Mouse (Mus musculus): ENCODE data around the gene Dhodh.

Gene Dhodh

DNA sequence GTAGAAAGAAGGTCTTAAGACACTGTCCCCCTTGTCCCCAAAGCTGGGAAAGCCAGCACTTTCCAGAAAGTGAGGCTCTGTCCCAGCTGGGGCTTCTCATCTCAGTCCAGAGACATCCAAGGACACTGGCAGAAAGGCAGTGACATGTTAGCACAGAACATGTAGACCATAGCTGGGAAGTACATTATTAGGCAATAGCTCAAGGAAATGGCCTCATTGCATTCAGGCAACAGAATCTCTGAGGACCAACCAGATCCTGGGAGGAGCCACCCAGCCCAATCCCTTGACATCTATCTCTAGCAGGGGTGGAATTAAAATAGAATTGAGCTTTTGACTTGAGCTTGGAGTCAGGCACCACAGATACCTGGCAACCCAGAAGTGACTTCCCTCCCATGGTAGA lies 22.8 kb downstream of the Dhodh start:
- DNase-seq (ENCODE audit: low spot score in 2 of 2), result no peak

DNA sequence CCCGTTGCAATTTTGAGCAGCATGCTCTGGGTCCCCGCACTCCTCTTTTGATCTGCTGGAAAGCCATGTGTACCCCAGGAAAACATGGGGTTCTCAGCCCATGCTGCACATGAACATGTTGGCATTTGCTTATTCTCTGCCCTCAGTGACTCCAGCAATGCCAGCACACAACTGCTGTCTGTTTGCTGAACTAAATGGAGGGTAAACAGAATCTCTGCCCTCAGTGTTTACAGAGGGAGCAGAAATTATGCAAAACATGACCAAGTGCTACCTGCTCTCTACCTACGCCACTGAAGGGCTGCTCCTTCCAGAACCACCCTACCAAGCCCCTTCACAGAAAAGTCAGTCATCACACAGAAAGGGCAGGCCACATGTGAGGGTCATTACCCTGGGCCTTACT lies 23.6 kb downstream of the Dhodh start:
- DNase-seq (ENCODE audit: low spot score in 2 of 2), result no peak

DNA sequence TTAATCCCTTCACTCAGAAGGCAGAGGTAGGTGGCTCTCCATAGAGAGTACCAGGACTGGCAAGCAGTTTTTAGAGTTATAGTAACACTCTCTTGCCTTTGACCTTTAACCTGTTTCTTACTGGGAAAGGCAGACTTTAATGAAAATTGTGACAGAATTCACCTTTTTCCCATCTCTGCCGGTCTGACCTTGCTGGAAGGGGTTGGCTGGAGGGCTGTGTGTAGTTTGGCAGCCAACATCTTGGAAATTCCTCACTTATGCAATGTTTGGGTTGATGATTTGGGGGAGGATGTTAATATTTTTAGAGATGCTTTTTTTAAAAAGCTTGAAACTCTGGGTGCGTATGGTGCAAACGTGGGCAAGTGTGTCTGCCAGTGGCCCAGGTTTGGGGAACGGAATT lies 24.2 kb downstream of the Dhodh start:
- DNase-seq (ENCODE audit: low spot score in 2 of 2), result no peak

DNA sequence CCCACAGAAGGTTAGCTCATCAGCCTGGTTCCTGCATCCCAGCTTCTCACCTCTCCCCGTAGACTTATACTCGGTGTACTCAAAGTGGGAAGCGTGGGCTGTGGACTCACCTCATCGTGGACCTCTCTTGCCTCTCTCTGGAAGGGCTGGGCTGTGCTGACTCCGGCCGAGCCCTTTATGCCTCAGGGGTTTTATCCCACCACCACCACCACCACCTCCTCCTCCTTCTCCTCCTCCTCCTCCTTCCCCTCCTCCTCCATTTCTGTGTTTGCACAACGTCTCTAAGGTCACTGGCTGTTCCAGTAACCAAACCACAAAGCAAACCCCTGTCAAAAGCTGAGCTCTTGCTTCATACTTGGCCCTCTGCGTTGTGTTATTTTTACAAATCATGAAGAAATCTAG lies 29.6 kb downstream of the Dhodh start, which contains the start of gene Hp:
Hp (minus strand) TSS at position 273 of the 402 bp plus-strand sequence.
- DNase-seq (ENCODE audit: low spot score in 2 of 2), result no peak

DNA sequence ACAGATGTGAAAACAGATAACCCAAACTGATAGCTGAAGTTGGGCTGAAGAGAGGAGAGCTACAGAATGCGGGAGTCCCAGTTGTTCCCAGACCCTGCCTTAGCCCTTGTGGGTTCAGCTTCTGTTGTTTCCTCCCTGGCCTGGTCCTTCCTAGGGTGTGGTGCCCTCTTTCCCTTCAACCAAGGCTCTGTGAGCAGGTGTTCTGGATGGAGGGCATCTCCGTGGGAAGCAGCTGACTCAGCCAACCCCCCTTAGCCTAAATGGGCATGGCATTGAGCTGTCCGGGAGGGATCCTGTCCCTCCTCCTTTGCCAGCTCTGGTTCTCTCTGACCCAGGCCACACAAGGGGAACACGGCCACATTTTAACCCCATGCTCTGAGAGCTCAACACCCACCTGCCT lies 32.2 kb downstream of the Dhodh start:
- no peak for DNase-seq (ENCODE audit: low spot score in 2 of 2)

DNA sequence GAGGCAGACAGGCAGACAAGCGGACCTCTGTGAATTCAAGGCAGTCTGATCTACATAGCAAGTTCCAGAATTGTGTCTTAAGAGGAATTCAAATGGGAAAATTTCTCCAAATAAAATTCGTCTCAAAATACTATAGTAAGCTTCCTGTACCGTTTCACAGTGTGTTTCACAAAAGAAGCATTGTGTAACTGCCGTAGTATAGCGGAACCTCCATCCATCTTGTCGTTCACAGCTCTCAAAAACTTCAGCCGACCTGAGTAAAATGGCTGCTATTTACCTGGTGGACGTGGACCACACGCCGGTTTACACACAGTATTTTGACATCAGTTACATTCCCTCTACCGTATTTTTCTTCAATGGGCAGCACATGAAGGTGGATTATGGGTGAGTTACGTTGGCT lies 37.3 kb downstream of the Dhodh start:
- DNase-seq (ENCODE audit: low spot score in 2 of 2), result no peak

DNA sequence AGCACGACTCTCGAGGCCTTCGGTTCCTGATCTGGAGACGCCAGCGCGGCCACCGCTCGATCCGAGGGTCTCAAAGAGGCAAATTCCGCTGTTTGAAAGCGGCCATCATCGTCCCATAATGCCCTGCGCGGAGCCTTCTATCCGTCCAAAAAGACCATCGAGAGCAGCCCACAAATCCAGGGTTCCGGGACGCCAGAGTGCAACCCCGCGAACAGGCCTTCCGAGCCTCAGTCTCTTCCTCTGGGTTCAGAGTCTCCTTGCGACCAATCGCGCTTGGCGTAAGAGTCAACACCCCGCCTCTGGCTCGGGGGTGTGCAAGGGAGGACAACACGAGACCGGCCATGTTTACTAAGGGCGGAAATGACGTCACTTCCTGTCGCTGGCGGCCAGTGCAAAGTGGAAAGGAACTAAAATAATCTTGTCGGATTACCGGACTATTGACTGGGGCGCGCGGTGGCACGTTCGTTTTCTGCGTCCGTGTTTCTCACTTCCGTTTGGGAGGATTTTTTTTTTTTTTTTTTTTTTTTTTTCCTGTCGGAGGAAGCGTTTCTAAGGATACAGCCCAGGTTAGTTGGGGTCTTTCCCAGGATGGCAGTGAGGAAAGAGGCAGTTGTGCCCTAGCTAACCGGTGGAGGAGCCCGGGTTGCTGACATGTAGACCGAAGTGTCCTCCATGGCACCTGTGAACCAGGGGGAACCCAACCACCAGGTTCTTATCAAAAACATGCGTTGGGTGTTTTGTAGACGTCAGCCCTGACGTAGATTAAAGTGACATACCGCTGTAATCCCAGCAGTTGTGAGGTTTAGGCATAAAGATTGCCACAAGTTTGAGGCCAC lies 42.8 kb downstream of the Dhodh start, which contains the start of the genes Dhx38 and Txnl4b:
Dhx38 (minus strand) TSS at position 364 of the 836 bp plus-strand sequence.
Txnl4b (plus strand) TSS at position 395 of the 836 bp plus-strand sequence.
- peak; percentile 99 for DNase-seq (ENCODE audit: low spot score in 2 of 2)

DNA sequence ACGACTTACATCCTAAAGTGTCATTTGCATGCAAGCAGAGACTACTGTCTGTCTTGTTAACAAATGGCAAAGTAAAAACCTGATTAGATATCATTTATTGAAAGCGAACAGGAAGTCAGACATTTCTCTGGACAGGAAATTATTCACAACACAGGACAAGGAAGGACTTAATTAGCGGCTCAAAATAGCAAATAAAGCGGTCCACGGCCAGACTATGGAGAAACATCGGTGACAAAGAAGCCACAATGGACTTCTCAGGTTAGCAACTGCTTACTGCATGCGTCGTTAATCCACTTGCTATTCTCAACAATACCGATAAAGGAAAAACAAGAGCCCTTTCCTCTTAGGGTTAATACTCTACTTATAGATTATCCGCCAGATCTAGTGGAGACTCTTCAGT lies 43.7 kb downstream of the Dhodh start:
- no peak for DNase-seq (ENCODE audit: low spot score in 2 of 2)

DNA sequence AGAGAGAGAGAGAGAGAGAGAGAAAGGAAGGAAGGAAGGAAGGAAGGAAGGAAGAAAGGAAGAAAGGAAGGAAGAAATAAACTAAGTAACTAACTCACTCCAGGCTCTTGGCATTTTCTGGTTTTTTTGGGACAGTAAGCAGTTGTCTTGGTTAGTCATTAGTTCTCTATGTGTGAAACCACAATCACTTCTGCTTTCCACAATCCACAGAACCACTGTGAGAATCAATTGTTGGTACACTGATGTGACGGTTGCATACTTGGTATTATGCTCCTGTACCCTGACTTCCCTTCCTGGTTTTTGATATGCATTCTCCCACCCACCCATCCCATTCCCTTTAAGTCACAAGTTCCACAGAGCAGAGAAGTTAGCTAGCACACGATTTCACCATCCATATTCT lies 44.6 kb downstream of the Dhodh start:
- DNase-seq (ENCODE audit: low spot score in 2 of 2), result no peak

DNA sequence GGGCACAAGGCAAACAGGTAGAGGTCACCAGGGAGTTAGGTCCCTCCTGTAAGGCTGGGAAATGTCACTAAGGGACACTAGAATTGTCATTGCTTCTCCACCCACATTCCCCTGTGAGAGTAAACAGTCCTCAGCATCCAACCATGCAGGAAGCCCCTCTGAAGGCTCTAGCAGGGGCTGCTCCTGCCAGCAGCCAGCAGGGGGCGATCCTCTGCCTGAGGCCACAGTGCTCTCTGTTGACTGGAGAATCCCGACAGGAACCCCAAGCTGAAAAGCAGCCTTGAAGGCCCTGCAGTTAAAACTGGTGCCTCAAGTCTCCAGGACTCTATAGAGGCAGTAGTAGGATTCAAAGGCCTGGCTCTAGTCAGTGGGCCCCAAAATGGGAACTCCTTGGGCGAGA lies 56.8 kb downstream of the Dhodh start:
- DNase-seq (ENCODE audit: low spot score in 2 of 2), result no peak

DNA sequence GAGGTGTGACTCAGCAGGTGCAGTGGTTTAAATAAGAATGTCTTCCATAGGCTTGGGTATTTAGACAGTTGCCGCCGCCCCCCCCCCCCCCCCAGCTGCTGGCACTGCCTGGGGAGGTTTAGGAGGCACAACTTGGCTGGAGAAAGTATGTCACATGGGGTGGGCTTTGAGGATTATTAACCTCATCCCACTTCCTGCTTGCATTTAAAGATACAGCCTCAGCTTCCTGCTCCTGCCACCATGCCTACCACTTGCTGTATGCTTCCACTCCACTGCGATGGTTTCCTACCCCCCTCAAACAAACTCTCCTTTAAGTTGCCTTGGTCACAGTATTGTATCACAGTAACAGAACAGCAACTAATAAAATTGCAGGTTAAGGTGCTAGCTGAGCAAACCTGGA lies 64.4 kb downstream of the Dhodh start:
- DNase-seq (ENCODE audit: low spot score in 2 of 2), result no peak

DNA sequence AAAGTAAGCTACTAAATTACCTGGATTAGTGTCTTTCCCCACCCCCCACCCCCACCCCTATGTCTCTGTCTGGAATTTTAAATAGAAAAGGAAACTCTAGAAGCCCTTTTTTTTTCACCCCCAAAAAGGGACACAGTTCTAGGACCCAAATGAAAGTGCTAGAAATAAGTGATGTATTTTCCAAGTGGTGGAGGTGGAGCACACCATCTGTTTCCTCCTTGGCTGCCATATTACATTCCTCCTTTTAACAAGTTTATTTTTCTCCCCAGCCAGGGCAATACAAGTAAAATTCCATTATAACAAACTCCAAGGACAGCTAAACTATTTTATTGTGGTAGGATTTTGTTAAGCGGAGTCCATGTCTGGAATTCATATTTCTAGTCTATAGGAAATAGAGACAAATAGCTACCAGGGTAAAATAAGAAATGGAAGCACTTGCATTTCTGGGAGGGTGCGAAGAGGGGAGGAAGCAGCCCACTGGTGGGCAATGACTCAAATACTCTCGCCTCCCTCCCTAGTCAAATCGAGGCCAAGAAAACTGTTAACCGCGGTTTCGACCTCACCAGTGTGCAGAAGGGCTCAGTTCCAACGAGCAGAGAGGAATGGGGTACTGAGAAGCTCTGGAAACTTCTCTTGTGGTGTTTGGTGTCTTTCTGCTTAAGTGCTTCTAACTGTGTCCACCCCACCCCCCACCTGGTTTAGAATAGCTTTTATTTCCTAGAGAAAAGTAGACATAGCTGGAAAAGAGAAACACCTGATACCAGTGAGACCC lies 65.5 kb downstream of the Dhodh start:
- no peak for DNase-seq (ENCODE audit: low spot score in 2 of 2)

DNA sequence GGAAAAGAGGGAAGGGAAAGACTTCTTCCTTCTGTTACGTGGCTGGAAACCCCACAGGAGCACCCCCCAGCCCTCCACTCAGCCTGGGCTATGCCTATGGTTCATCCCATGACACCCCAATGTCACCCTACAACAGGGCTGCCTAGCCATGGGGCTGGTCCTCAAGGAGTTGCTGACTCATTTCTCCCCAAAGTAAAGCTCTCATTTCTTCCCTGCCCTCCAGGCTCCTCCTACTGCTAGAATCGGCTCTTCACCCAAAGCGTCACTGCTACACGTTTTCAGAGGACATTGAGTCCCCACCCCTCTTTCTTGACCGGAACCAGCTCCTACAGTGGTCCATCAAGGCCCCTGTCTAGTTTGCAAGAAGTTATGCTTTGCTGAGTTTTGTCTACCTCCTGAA lies 66.3 kb downstream of the Dhodh start:
- DNase-seq (ENCODE audit: low spot score in 2 of 2), result no peak
